ENCODE assay signal across 17 mouse cellular contexts in genomic region chr13:94529138-94529537, GRCm38 (mm10).
"Had no signal": no experiment of that assay in that cellular context is flagged by ENCODE, and none has a peak within 500 bp of the region (broad histone marks: within the 10 kb centered on the region; RNA-seq: fewer than 3 reads in every experiment).

No protein-coding gene starts in this region.

- H3K27ac ChIP-seq: neural tube, embryonic 12.5 days; neural tube, embryonic 13.5 days; neural tube, embryonic 15.5 days; stomach, embryonic 15.5 days; stomach, postnatal 0 days had no signal

- H3K4me1 ChIP-seq: neural tube, embryonic 12.5 days; neural tube, embryonic 13.5 days; neural tube, embryonic 15.5 days; stomach, embryonic 15.5 days had no signal

- H3K36me3 ChIP-seq: neural tube, embryonic 15.5 days had no signal

- H3K27me3 ChIP-seq: neural tube, embryonic 12.5 days; neural tube, embryonic 13.5 days; neural tube, embryonic 15.5 days; stomach, embryonic 15.5 days had no signal

- H3K4me3 ChIP-seq: neural tube, embryonic 12.5 days; neural tube, embryonic 13.5 days; neural tube, embryonic 15.5 days; stomach, embryonic 15.5 days had no signal

- H3K4me2 ChIP-seq: neural tube, embryonic 12.5 days; neural tube, embryonic 13.5 days; neural tube, embryonic 15.5 days; stomach, embryonic 15.5 days had no signal

- H3K9me3 ChIP-seq: neural tube, embryonic 12.5 days; neural tube, embryonic 13.5 days; neural tube, embryonic 15.5 days; stomach, embryonic 15.5 days had no signal

- DNase-seq: retina, postnatal 1 day; right cerebral cortex, adult 18-20 months; right cerebral cortex, postnatal 14 days; right cerebral cortex, postnatal 25 days; right cerebral cortex, postnatal 4 days; spleen, adult 18-20 months; thymus, adult 18-20 months; thymus, adult 2 months; thymus, postnatal 14 days; thymus, postnatal 25 days; thymus, postnatal 36 days; thymus, postnatal 4 days had no signal

- H3K9ac ChIP-seq: neural tube, embryonic 12.5 days; neural tube, embryonic 13.5 days; neural tube, embryonic 15.5 days; stomach, embryonic 15.5 days had no signal
